11 mouse cellular contexts compared by ENCODE assay signal in the genomic region with DNA sequence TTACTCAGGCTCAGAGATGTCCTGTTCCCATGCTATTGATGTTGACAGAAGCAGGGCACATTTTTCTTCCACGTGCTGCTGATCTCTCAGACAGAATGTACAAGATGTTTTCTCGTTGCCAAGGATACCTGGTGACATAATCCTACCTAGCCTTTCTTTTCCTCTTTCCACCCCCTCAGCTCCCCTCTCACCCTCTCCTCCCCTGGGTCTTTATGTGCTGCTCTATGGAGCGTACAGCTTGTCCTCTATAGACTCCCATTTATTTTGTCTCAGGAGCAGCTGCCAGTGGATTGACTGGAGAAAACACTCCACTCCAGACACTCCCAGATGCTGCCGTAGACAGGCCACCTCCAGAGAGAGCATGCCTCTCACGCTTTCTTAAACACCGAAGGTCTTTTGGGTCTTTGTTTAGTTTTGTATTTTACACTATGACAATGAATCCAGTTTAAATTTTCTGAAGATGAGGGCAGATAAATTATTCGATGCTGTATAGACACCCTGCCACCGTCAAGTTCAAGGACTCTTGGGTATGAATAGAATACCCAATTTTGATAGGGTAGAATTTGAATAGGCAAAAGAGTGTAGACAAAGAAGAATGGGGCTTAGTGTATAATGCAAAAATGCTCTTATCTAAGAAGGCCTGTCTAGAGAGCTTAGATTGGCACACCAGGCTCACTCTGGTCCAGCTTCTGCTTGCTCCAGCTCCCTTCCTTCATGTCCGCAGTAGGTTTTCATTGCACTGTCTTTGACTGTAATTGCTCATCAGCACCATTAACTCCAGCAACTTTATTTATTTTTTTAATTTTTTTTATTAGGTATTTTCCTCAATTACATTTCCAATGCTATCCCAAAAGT.
DNase-seq lines count a peak whose midpoint lies in the region; ATAC-seq and TF ChIP-seq lines count a peak whose summit lies in the region.
"Had no signal": no experiment of that assay in that cellular context is flagged by ENCODE, and none has a peak within 500 bp of the region (broad histone marks: within the 10 kb centered on the region; RNA-seq: fewer than 3 reads in every experiment).

No protein-coding gene starts in this region.

- TF ChIP-seq CTCF in lung, adult 2 months (IDR thresholded peaks at IDR 0.05; ENCODE audit: insufficient read depth, low read length), result no peak

- peak; percentile 37 for DNase-seq in lung, postnatal 25 days (ENCODE audit: low spot score)
- DNase-seq in lung, adult 2 months, result no peak
- peak; percentile 20 for DNase-seq in forebrain, embryonic 10.5 days (ENCODE audit: extremely low spot score, low spot score)
- DNase-seq in cerebellum, postnatal 4 days (ENCODE audit: low spot score in 2 of 2), result no peak
- DNase-seq in thymus, adult 18-20 months, result no peak
- no peak for DNase-seq in thymus, postnatal 10 days (ENCODE audit: low spot score in 2 of 2)
- DNase-seq: cerebellum, postnatal 25 days; heart, adult 18-20 months had no signal

- H3K36me3 ChIP-seq in forebrain, embryonic 10.5 days (replicated peaks), result no peaks in the 10 kb centered on the region
- no peaks in the 10 kb centered on the region for H3K36me3 ChIP-seq in hindbrain, embryonic 15.5 days
- no peaks in the 10 kb centered on the region for H3K36me3 ChIP-seq in neural tube, embryonic 14.5 days (ENCODE audit: control insufficient read depth, insufficient read depth, low read length)
- H3K36me3 ChIP-seq: liver, embryonic 15.5 days had no signal

- no peak overlapping the region for H3K4me3 ChIP-seq in lung, adult 2 months (replicated peaks; ENCODE audit: extremely low read depth, low read depth, low read length)
- H3K4me3 ChIP-seq in forebrain, embryonic 10.5 days, result no peak overlapping the region
- no peak overlapping the region for H3K4me3 ChIP-seq in hindbrain, embryonic 15.5 days
- H3K4me3 ChIP-seq in neural tube, embryonic 14.5 days (ENCODE audit: low read depth, low read length), result no peak overlapping the region
- H3K4me3 ChIP-seq: liver, embryonic 15.5 days had no signal

- H3K9ac ChIP-seq in hindbrain, embryonic 15.5 days, result no peak overlapping the region
- H3K9ac ChIP-seq in neural tube, embryonic 14.5 days (replicated peaks; ENCODE audit: low read depth, low read length), result no peak overlapping the region
- H3K9ac ChIP-seq: liver, embryonic 15.5 days had no signal

- WGBS in lung, adult 2 months, result 77% methylated on average over 9 of the region's 9 CpGs
- WGBS in forebrain, embryonic 10.5 days, result 57% methylated on average over 9 of the region's 9 CpGs
- WGBS in hindbrain, embryonic 15.5 days, result 30% methylated on average over 9 of the region's 9 CpGs
- WGBS in neural tube, embryonic 14.5 days, result 30% methylated on average over 9 of the region's 9 CpGs

- H3K27ac ChIP-seq in forebrain, embryonic 10.5 days, result peak overlapping the region; percentile 36; the same call in 1 of the 2 replicates
- H3K27ac ChIP-seq in hindbrain, embryonic 15.5 days (replicated peaks), result no peak overlapping the region
- no peak overlapping the region for H3K27ac ChIP-seq in neural tube, embryonic 14.5 days (ENCODE audit: low read depth, low read length)
- H3K27ac ChIP-seq: liver, embryonic 15.5 days had no signal

- no peaks in the 10 kb centered on the region for H3K9me3 ChIP-seq in forebrain, embryonic 10.5 days
- H3K9me3 ChIP-seq in hindbrain, embryonic 15.5 days, result no peaks in the 10 kb centered on the region
- no peaks in the 10 kb centered on the region for H3K9me3 ChIP-seq in neural tube, embryonic 14.5 days (ENCODE audit: control insufficient read depth, low read length)
- H3K9me3 ChIP-seq: liver, embryonic 15.5 days had no signal

- no peaks in the 10 kb centered on the region for H3K4me1 ChIP-seq in lung, adult 2 months (ENCODE audit: control insufficient read depth, insufficient read depth, low read length)
- H3K4me1 ChIP-seq in forebrain, embryonic 10.5 days, result peaks cover 28% of the 10 kb centered on the region
- peaks cover 13% of the 10 kb centered on the region for H3K4me1 ChIP-seq in hindbrain, embryonic 15.5 days (replicated peaks)
- no peaks in the 10 kb centered on the region; the same call in 1 of the 2 replicates for H3K4me1 ChIP-seq in neural tube, embryonic 14.5 days (ENCODE audit: control insufficient read depth, insufficient read depth, low read length)
- H3K4me1 ChIP-seq: liver, embryonic 15.5 days had no signal

- no peak for TF ChIP-seq POLR2A in lung, adult 2 months (IDR thresholded peaks at IDR 0.05; ENCODE audit: borderline replicate concordance, extremely low read depth, low read depth, low read length)

- peak; percentile 42 for ATAC-seq in hindbrain, embryonic 15.5 days (ENCODE audit: low FRiP score, low read depth)
- ATAC-seq in neural tube, embryonic 14.5 days (ENCODE audit: low read depth), result peak; percentile 61; the same call in 1 of the 2 replicates

- H3K4me2 ChIP-seq in hindbrain, embryonic 15.5 days, result no peak overlapping the region
- H3K4me2 ChIP-seq in neural tube, embryonic 14.5 days (ENCODE audit: low read depth, low read length), result no peak overlapping the region
- H3K4me2 ChIP-seq: liver, embryonic 15.5 days had no signal

- no peaks in the 10 kb centered on the region for H3K27me3 ChIP-seq in forebrain, embryonic 10.5 days (ENCODE audit: poor library complexity, severe bottlenecking)
- H3K27me3 ChIP-seq in hindbrain, embryonic 15.5 days, result no peaks in the 10 kb centered on the region
- no peaks in the 10 kb centered on the region for H3K27me3 ChIP-seq in neural tube, embryonic 14.5 days (ENCODE audit: control insufficient read depth, insufficient read depth, low read length)
- H3K27me3 ChIP-seq: liver, embryonic 15.5 days had no signal

Comparison
In these comparisons a context has a peak if more than half of its experiments do, and no peak if none do; other contexts are left out.
1. DNase-seq: peak in lung, postnatal 25 days (single experiment) and forebrain, embryonic 10.5 days (single experiment); none in lung, adult 2 months (single experiment), cerebellum, postnatal 4 days (0 of 2), thymus, adult 18-20 months (0 of 2) and thymus, postnatal 10 days (0 of 2).